10 mouse cellular contexts compared by ENCODE assay signal in genomic region chr6:17400147-17400546, GRCm38 (mm10).
DNase-seq lines count a peak whose midpoint lies in the region; ATAC-seq and TF ChIP-seq lines count a peak whose summit lies in the region.
"Had no signal": no experiment of that assay in that cellular context is flagged by ENCODE, and none has a peak within 500 bp of the region (broad histone marks: within the 10 kb centered on the region; RNA-seq: fewer than 3 reads in every experiment).

No protein-coding gene starts in this region.

- H3K9me3 ChIP-seq in heart, embryonic 10.5 days = no peaks in the 10 kb centered on the region
- no peaks in the 10 kb centered on the region for H3K9me3 ChIP-seq in stomach, embryonic 14.5 days (ENCODE audit: control insufficient read depth, low read depth, low read length)
- H3K9me3 ChIP-seq: embryonic facial prominence, embryonic 15.5 days had no signal

- peak; percentile 42 to 73; a peak in 3 of 4 replicates for ATAC-seq in hematopoietic stem cell, adult 5-6 weeks (replicated peaks in 1 of 2; ENCODE audit: insufficient read depth in 1 of 2, low FRiP score in 2 of 2, low TSS enrichment in 1 of 2, low read depth in 1 of 2, poor library complexity in 2 of 2, severe bottlenecking in 2 of 2)
- ATAC-seq in stomach, embryonic 14.5 days (ENCODE audit: insufficient number of reproducible peaks, insufficient read depth, low FRiP score, low read depth) = 0 out of 2 replicates have a peak, but pooled peaks have one; percentile 6
- ATAC-seq in erythroblast, adult 5-6 weeks (replicated peaks; ENCODE audit: low FRiP score, poor library complexity, severe bottlenecking) = no peak
- ATAC-seq: inflammation-experienced regulatory T-cells, adult 6 months had no signal

- no peak for DNase-seq in heart, embryonic 10.5 days (ENCODE audit: low spot score)
- no peak for DNase-seq in heart, adult 2 months
- peak; percentile 75 for DNase-seq in retina, postnatal 1 day
- DNase-seq in retina, embryonic 14.5 days (ENCODE audit: low spot score) = no peak
- DNase-seq in T-cell, adult 2 months (ENCODE audit: low spot score) = no peak

- no peaks in the 10 kb centered on the region for H3K27me3 ChIP-seq in heart, embryonic 10.5 days (ENCODE audit: insufficient read depth, poor library complexity, severe bottlenecking)
- no peaks in the 10 kb centered on the region for H3K27me3 ChIP-seq in heart, adult 2 months (ENCODE audit: control insufficient read depth, insufficient read depth, low read length)
- H3K27me3 ChIP-seq in stomach, embryonic 14.5 days (ENCODE audit: control insufficient read depth, insufficient read depth, low read length) = no peaks in the 10 kb centered on the region
- H3K27me3 ChIP-seq: embryonic facial prominence, embryonic 15.5 days had no signal

- H3K36me3 ChIP-seq in heart, embryonic 10.5 days = no peaks in the 10 kb centered on the region
- no peaks in the 10 kb centered on the region for H3K36me3 ChIP-seq in heart, adult 2 months (ENCODE audit: control insufficient read depth, insufficient read depth, low read length)
- no peaks in the 10 kb centered on the region for H3K36me3 ChIP-seq in stomach, embryonic 14.5 days (ENCODE audit: control insufficient read depth, insufficient read depth, low read length)
- H3K36me3 ChIP-seq: embryonic facial prominence, embryonic 15.5 days had no signal

- no peaks in the 10 kb centered on the region for H3K79me2 ChIP-seq in heart, adult 2 months (replicated peaks; ENCODE audit: control insufficient read depth, insufficient read depth, low read length)

- no peak for TF ChIP-seq CTCF in heart, adult 2 months (IDR thresholded peaks at IDR 0.05)

- H3K4me2 ChIP-seq in stomach, embryonic 14.5 days (replicated peaks; ENCODE audit: low read depth, low read length) = no peak overlapping the region
- H3K4me2 ChIP-seq: embryonic facial prominence, embryonic 15.5 days had no signal

- TF ChIP-seq POLR2A in heart, adult 2 months (IDR thresholded peaks at IDR 0.05; ENCODE audit: insufficient read depth, low read depth, low read length) = no peak

- H3K9ac ChIP-seq in heart, adult 2 months (ENCODE audit: low read depth, low read length) = no peak overlapping the region
- H3K9ac ChIP-seq in stomach, embryonic 14.5 days (replicated peaks; ENCODE audit: low read depth, low read length) = no peak overlapping the region
- H3K9ac ChIP-seq: embryonic facial prominence, embryonic 15.5 days had no signal

- no peak for TF ChIP-seq EP300 in heart, adult 2 months (IDR thresholded peaks at IDR 0.05; ENCODE audit: insufficient read depth, low read depth, low read length)

- intact Hi-C loops in heart, adult 2 months (cut with DNase I) = no loop called here

- WGBS in heart, embryonic 10.5 days = 56% methylated on average over 2 of the region's 2 CpGs
- 66% methylated on average over 2 of the region's 2 CpGs for WGBS in heart, adult 2 months
- WGBS in stomach, embryonic 14.5 days = 76% methylated on average over 2 of the region's 2 CpGs

- no peak overlapping the region for H3K4me3 ChIP-seq in heart, embryonic 10.5 days
- H3K4me3 ChIP-seq in heart, adult 2 months = no peak overlapping the region
- no peak overlapping the region for H3K4me3 ChIP-seq in stomach, embryonic 14.5 days (ENCODE audit: low read depth, low read length)
- H3K4me3 ChIP-seq: embryonic facial prominence, embryonic 15.5 days had no signal

- H3K4me1 ChIP-seq in heart, embryonic 10.5 days = peaks cover 26% of the 10 kb centered on the region
- no peaks in the 10 kb centered on the region for H3K4me1 ChIP-seq in heart, adult 2 months (ENCODE audit: control insufficient read depth, insufficient read depth, low read length)
- H3K4me1 ChIP-seq in stomach, embryonic 14.5 days (ENCODE audit: control insufficient read depth, insufficient read depth, low read length) = no peaks in the 10 kb centered on the region
- H3K4me1 ChIP-seq: embryonic facial prominence, embryonic 15.5 days had no signal

- peak overlapping the region; percentile 36; the same call in 1 of the 2 replicates for H3K27ac ChIP-seq in heart, embryonic 10.5 days
- H3K27ac ChIP-seq in heart, adult 2 months = no peak overlapping the region
- H3K27ac ChIP-seq in stomach, embryonic 14.5 days (ENCODE audit: low read length) = no peak overlapping the region
- H3K27ac ChIP-seq: embryonic facial prominence, embryonic 15.5 days had no signal
